Mouse (Mus musculus) cerebellum, adult 9-10 months (tissue): Measurements from ENCODE around the gene Mnd1.

Source experiments
- DNase-seq: peaks from one replicate; pipeline ENCODE4 v3.0.0; 2022

Mnd1 gene

DNA sequence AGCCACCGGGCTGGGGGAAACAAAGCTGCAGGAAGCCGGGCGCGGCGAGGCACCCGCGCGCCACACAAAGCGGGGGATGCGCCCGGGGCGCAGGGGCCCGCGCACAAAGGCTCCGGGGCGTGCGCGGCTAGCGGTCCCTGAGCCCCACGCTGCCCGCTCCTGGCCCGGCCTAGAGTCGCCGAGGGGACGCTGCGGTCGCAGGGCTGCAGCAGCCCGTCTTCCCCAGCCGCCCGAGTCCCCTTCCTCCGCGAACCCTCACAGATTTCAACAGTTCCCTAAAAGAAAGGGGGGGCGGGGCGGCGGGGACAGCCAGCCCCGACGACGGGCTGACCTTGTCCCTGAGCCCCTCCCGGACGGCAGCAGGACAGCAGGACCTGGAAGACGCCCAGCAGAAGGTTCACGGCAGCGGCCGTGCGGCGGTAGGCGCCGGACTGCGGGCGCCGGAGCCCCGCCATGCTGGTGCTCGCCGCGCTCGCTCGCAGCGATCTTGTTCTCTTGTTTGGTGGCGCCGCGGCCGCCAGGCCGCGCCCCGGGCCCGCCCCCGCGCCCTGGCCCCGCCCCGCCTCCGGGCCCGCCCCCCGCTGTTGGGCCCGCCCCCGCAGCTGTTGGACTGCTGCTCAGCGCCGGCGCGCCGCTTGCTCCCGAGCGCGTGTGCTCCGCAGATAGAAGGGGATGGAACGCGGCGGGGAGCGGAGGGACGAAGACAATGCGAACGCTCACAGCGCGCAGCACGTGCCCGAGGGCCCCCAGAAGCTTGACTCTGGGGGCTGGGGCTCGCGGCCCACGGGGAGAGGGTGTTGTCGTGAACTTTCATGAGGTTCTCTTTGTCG, 115.7 kb downstream of the Mnd1 start, which contains the start of gene Tmem131l:
Gene Tmem131l, minus strand, starts transcription at position 530 of the 830 bp plus-strand sequence.
- no peak for DNase-seq

DNA sequence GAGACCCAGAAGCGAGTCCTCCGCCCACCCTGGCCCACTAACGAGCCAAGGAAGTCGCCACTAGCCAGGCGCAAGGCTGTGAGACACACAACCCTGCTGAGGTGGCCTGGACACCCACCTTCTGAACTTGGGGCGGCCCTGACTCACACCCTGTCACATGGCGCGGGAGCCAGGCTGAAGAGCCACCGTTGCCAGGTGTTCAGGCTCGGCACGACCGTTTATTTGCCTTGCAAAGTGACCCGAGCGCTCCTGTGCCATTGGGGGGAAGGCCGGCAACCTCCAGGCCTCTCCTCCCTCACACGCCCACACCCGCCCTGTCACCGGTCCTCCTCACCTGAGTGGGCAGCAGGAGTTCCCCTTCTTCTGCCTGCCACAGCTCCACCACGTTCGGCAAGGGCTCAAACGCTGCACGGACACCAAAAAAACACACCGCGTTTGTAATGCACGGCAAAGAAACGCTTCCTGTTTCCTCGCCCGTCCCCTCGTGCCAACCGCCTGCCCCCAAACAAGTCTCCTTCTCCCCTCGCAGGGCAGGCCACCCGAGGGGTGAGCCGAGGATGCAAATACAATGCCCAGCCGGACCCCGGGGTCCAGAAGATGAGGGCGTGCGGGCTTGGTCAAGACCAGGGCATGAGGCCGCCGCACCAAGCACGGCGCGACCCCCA, 116.5 kb downstream of the Mnd1 start:
- DNase-seq, result peak; percentile 55

DNA sequence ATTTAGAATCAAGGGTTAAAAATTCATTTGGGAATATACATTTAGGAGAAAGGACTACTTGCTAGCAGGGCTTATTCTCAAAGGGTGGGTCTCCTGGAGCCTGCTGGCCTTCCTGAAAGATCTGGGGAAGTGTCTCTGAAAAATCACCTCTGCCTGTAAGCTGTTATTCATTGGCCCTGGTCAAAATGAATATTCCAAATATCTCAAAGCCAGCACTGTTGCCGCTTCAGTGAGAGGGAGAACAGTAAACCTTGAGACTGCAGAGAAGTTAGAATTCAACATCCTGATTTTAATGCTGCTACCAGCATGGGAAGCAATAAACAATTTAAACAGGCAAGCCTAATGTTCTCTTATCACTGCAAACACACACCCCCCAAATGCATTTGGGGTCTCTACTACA, 117.5 kb downstream of the Mnd1 start:
- no peak for DNase-seq
